Mouse (Mus musculus) bone marrow, adult 2 months (tissue): ENCODE measurements around the gene Exoc3l2. TPM values are rescaled to one million over a fixed set of nuclear protein-coding genes. Genes with fewer than 3 reads are reported as not detected.

Experiments used
- H3K27ac ChIP-seq: fragments of 200-500 bp; 2 replicates; pipeline ENCODE4 v1.5.1; 2012; ENCODE audit warnings: low read depth, mild to moderate bottlenecking, control low read depth, inconsistent platforms, low read length; ENCODE audit not compliant: control insufficient read depth, poor library complexity, insufficient read depth
- H3K4me1 ChIP-seq: fragments of 200-500 bp; 2 replicates; pipeline ENCODE4 v1.6.1; 2011; ENCODE audit warnings: low read length; ENCODE audit not compliant: control insufficient read depth, insufficient read depth
- H3K4me3 ChIP-seq: fragments of 200-500 bp; replicated peaks from 2 replicates; pipeline ENCODE3; 2011; ENCODE audit warnings: mild to moderate bottlenecking, low read depth, low read length, control low read depth; ENCODE audit not compliant: control insufficient read depth
- CTCF ChIP-seq: fragments of 200-500 bp; IDR thresholded peaks from 2 replicates; pipeline ENCODE4 v1.5.1; 2011; ENCODE audit warnings: low read length, control low read depth; ENCODE audit not compliant: control insufficient read depth, insufficient read depth
- POLR2A ChIP-seq: fragments of 200-500 bp; IDR thresholded peaks from 2 replicates; pipeline ENCODE4 v1.6.1; 2011; ENCODE audit warnings: low read depth, mild to moderate bottlenecking, control low read depth, low read length, borderline replicate concordance; ENCODE audit not compliant: control insufficient read depth
- WGBS: fragments of 180-500 bp; shearing (Covaris S2); methylation state at CpG from one replicate; pipeline ENCODE4 v1.1.7; 2018; 5-methylcytosine and 5-hydroxymethylcytosine counted together
- polyA plus RNA-seq: library from polyadenylated mRNA; stranded (reverse); fragments of >200 nt; gene quantifications from 2 replicates; pipeline ENCODE4 v1.2.4, GENCODE M21; 2011; ENCODE audit warnings: low replicate concordance; ENCODE audit not compliant: missing spikeins, insufficient read depth, insufficient read length

Exoc3l2 gene
- polyA plus RNA-seq, 1 experiment = 10.3 TPM

GRCm38 (mm10) chr7:19458591-19459111 lies 4.5 kb upstream of the Exoc3l2 start, which contains the start of gene Mark4:
Mark4 (minus strand) TSS chr7:19458821.
- 2% methylated on average over 34 of the region's 42 CpGs for WGBS
- peak; percentile 37; the same call in 1 of the 2 replicates for TF ChIP-seq POLR2A
- TF ChIP-seq CTCF = no peak
- H3K4me1 ChIP-seq = peaks cover 2% of the 10 kb centered on the region
- H3K4me3 ChIP-seq = peak within 1 kb of the TSS; percentile 71
- H3K27ac ChIP-seq = peak within 1 kb of the TSS; percentile 40; the same call in 1 of the 2 replicates

- peak overlapping the region; percentile 71 for H3K4me3 ChIP-seq
- peak overlapping the region; percentile 40; the same call in 1 of the 2 replicates for H3K27ac ChIP-seq
- peaks cover 2% of the 10 kb centered on the region for H3K4me1 ChIP-seq
- WGBS = 43% methylated on average over 6 of the region's 6 CpGs
- no peak for TF ChIP-seq CTCF
- no peak for TF ChIP-seq POLR2A
Observed at GRCm38 (mm10) chr7:19459144-19459870, 3.8 kb upstream of the Exoc3l2 start.

GRCm38 (mm10) chr7:19460500-19460899 lies 2.6 kb upstream of the Exoc3l2 start:
- 83% methylated on average over 1 of the region's 1 CpGs for WGBS
- H3K4me3 ChIP-seq = no peak overlapping the region
- peaks cover 2% of the 10 kb centered on the region for H3K4me1 ChIP-seq
- no peak overlapping the region for H3K27ac ChIP-seq
- no peak for TF ChIP-seq CTCF
- TF ChIP-seq POLR2A = no peak

DNA sequence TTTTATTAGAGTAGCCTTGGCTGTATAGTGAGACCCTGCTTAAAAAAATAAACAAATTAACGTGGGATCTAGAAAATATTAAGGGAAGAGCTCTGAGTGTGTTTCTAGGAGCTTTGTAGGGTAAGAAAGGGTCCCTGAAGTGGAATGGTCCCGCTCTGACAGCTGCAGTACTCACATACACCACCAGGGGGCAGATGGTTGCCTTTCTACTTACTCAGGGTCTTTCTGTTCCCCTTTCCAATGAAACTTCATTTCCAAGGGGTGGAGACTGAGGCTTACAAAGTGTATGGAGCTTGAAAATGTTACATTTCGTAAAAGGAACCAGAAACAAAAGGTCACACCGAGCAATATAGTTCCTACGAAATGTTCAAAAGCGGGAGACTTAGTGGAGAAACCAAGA lies 1.6 kb upstream of the Exoc3l2 start:
- Histone ChIP-seq H3K4me1 (peaks cover 2% of the 10 kb centered on the region), H3K27ac (no peak overlapping the region), H3K4me3 (no peak overlapping the region)
- WGBS = 8% methylated on average over 6 of the region's 6 CpGs
- TF ChIP-seq CTCF (peak; percentile 81), POLR2A (no peak)

DNA sequence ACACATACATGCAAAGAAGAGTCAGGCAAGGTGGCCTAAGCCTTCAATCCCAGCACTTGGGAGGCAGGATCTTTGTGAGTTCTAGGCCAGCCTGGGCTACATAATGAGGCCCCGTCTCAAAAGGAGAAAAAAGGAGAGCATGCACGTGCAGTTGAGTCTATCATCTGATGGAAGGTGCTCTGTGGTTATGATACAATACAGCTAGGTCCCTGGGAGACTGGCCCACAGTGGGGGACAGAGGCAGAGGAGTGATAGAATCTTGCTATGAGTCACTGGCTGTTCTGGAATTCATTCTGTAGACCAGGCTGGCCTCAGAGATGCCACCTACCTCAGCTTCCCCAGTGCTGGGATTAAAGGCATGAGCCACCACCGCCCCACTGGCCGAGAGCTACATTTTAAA lies 688 bp upstream of the Exoc3l2 start:
- 63% methylated on average over 4 of the region's 4 CpGs for WGBS
- TF ChIP-seq POLR2A = no peak
- no peak for TF ChIP-seq CTCF
- peaks cover 2% of the 10 kb centered on the region for H3K4me1 ChIP-seq
- no peak overlapping the region for H3K27ac ChIP-seq
- H3K4me3 ChIP-seq = no peak overlapping the region

DNA sequence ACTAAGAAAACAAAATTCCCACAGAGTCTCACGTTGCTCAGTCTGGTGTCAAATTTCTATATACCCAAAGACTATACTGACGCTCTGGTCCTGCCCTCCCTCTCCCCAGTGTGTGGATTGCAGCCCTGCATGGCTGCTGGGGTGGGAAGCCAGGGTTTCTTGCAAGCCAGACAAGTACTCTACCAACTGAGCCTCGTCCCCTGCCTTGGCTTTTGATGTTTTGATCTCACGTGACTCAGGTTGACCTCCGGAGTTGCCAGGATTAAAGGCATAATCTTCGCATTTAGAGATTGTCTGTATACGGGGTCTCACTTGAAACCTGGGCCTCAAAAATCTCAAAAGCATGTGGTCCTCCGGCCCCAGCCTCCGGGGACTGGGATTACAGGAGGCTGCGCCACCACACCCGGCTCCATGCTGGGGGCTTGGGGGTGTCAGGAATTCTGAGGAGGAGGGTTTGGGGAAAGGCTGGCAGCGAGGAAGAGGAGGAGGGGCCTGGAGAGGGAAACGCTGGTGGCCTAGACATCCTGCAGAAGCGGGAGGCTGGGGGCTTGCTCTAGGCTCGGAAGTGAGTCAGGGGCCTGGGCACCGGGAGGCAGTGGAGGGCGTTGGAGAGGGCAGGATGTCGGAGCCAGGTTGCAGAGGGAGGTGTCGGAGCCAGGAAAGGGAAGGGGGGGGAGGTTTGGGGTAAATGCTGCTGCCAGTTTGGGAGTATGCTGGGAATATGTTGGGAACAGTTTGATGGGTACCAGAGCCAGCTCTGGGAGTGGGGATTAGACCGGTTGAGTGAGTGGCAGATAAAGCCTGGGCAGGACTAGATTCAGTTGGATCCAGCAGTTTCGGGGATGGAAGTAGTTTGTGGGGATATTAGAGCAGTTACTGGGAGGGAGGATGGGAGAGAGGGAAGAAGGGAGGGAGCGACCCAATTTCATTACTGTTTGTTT lies 1.5 kb downstream of the Exoc3l2 start:
- H3K4me3 ChIP-seq = no peak overlapping the region
- no peak for TF ChIP-seq CTCF
- no peak for TF ChIP-seq POLR2A
- WGBS = 75% methylated on average over 22 of the region's 22 CpGs
- peaks cover 2% of the 10 kb centered on the region; the same call in 1 of the 2 replicates for H3K4me1 ChIP-seq
- H3K27ac ChIP-seq = no peak overlapping the region

DNA sequence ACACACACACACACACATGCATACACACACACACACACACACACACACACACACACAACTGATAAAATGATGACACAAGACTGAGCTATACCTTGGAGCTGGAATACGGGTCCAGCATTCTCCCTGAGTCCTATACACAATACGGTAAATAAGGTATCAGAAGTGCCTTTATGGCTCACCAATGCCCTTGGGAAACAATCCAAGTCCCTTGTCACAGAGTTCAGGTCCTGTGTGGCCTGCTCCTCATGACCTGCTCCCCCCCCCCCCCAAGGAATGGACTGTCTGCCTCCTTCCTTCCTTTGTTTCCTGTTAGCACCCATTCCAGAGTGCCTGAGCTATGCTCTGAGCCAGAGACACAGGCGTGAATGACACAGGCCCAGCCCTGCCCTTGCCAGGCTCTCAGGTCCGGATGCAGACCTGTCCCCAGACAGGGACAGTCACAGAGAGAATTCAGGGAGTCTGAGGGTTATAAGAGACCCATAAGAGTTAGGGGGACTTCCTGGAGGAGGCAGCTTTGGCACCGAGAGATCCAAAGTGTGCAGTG lies 3.5 kb downstream of the Exoc3l2 start:
- Histone ChIP-seq H3K4me1 (peaks cover 3% of the 10 kb centered on the region; the same call in 1 of the 2 replicates), H3K4me3 (no peak overlapping the region), H3K27ac (no peak overlapping the region)
- TF ChIP-seq POLR2A (no peak), CTCF (no peak)
- WGBS = 64% methylated on average over 5 of the region's 5 CpGs

GRCm38 (mm10) chr7:19467638-19468037 lies 4.5 kb downstream of the Exoc3l2 start:
- Histone ChIP-seq H3K27ac (no peak overlapping the region), H3K4me3 (no peak overlapping the region), H3K4me1 (peaks cover 7% of the 10 kb centered on the region; the same call in 1 of the 2 replicates)
- WGBS = 51% methylated on average over 6 of the region's 6 CpGs
- TF ChIP-seq POLR2A = no peak
- no peak for TF ChIP-seq CTCF
